Mouse (Mus musculus): ENCODE results near the gene Stra8.

The Stra8 gene

GRCm38 (mm10) chr6:34946486-34947079 lies 26.6 kb downstream of the Stra8 start:
- DNase-seq, result no peak

DNA sequence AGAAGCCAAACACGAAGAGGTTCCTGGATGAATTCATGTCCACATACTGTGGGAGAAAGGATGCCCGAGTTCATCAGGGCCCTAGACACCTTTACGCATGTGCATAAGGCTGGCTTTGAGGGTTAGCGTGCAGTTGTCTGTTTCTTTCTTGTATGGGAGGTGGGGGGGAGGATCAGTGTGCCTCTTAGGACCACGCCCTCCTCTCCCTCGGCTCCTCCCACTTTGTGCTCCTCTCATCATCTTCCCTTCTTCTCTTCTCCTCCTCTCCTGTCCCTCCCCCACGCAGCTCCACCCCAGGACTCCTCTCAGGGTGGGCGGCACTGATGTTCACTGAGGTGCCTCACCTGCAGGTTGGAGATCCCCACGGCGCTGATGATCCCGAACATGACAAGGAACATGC lies 28.5 kb downstream of the Stra8 start:
- DNase-seq, result peak; percentile 23

DNA sequence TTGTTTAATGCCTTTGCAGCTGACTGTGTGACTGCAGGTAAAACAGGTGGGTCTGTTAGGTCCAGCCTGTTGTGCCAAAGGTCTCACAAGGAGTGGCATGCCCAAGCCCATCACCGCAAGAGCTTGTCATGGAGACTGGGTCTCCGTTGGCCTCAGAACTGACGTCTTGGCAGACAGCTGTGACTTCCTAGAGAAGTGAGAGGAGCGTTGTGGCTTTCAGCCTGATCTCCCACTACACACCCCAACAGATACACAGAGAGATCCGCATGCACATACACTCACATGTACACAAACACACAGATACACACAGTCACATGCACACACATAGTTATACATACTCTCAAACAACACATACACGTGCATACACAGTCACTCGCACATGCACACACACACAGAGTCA lies 31.6 kb downstream of the Stra8 start:
- DNase-seq, result no peak

GRCm38 (mm10) chr6:34951956-34952667 lies 32.1 kb downstream of the Stra8 start:
- no peak for DNase-seq

GRCm38 (mm10) chr6:34954926-34955861 lies 35.2 kb downstream of the Stra8 start:
- peak; percentile 77 for DNase-seq

DNA sequence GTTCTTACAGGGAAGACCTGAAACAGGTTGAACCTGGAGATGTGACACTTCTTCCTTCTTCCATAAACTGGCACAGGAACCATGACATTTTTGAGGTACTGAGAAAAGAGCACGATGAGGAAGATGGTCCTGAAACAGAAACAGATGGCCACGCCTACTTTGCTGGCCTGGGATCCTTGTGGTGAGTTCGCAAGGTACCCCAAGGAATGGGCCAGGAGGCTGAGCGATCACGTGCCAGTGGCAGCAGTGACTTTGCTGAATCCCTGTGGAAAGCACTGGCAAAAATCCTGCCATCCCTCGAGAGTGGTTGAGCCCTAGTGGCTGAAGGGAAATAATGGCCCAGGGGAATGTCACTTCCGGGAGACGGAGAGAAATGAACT lies 35.9 kb downstream of the Stra8 start:
- peak; percentile 58 for DNase-seq

- no peak for DNase-seq
Measured at GRCm38 (mm10) chr6:34959131-34959530, 39.2 kb downstream of the Stra8 start.

DNA sequence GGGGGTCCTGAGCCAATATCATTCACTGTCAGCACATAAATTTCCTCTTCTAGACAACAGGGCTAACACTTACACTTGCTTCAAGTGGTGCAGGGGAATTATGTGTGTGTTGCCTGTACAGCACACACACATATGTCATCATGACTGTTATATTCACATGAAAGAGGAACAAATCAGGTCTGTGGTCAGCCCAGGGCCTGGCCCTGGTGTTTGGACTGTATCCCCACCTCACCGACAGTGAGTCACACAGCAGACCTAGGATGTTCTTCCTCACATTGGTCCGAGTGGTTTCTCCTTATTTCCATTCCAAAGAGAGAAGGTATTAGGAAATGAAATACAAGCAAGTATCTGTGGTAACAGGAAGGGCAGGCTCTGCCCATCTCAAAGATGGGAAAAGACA lies 44.6 kb downstream of the Stra8 start:
- DNase-seq, result no peak

- DNase-seq, result no peak
Measured at GRCm38 (mm10) chr6:34965819-34966539, 46.0 kb downstream of the Stra8 start.

GRCm38 (mm10) chr6:34971181-34971580 lies 51.2 kb downstream of the Stra8 start:
- DNase-seq, result no peak

DNA sequence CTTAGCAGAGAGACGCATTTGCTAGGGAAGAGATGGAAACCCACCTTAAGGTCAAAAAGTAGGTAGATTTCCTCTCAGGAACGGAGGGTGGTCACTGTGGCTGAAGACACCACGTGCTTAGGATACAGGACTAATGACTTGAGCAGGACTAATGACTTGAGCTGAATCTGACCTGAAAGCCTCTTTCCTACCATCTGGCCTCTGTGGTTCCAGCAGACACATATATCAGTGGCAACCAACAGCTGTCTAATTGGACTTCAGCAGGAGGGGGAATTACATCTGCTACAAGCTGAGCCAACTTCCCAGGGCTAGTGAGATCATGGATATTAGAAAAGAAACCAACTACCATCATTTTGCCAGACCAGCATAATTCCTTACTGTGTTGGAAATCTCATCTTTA lies 59.3 kb downstream of the Stra8 start:
- DNase-seq, result peak; percentile 84

GRCm38 (mm10) chr6:34980661-34981060 lies 60.7 kb downstream of the Stra8 start:
- no peak for DNase-seq

- no peak for DNase-seq
Measured at GRCm38 (mm10) chr6:34987085-34987645, 67.2 kb downstream of the Stra8 start.

DNA sequence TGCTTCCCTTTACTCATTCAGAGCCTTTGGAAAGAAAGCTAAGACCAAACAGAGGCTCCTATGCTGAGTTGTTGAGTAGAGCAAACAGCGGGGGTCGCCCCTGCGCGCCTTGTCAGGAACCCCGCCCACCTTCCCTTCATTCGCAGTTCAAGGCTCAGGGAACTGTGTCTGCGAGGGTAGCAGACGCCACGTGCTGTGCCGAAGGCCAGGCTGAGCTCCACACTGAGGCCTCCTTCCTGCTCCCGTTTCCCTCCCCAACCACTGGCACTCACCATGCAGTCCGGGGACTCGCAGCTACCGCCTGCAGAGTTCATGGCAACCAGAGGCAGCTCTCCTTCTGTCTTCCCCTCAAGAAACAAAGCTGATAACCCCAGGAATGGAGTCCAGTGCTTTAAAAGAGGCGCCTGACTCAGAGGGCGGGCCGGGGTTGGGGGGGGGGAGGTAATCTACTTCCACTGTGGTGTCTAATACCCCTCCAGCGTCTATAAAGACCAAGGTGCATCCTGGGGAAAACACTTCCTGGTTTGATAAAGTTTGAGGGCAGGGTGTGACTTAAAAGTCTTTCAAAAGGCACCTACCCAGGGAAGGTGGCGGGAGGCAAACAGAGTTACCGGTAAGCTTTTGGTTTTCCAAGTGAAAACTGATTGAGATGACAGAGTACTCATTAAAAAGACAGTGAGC lies 68.3 kb downstream of the Stra8 start, which contains the start of gene Slc23a4:
Gene Slc23a4, minus strand, starts transcription at position 324 of the 681 bp plus-strand sequence.
- peak; percentile 71 for DNase-seq

Measured in retina, postnatal 1 day (tissue).